Mouse (Mus musculus): ENCODE results near the gene Wfikkn1. TPM values are rescaled to one million over a fixed set of nuclear protein-coding genes. Genes with fewer than 3 reads are reported as not detected.

Gene Wfikkn1
- polyA plus RNA-seq (2014; fragmentation: Nextera tagmentation; extraction: Ambion mirVana): 0.27 and 0.53 TPM in 2 replicates

DNA sequence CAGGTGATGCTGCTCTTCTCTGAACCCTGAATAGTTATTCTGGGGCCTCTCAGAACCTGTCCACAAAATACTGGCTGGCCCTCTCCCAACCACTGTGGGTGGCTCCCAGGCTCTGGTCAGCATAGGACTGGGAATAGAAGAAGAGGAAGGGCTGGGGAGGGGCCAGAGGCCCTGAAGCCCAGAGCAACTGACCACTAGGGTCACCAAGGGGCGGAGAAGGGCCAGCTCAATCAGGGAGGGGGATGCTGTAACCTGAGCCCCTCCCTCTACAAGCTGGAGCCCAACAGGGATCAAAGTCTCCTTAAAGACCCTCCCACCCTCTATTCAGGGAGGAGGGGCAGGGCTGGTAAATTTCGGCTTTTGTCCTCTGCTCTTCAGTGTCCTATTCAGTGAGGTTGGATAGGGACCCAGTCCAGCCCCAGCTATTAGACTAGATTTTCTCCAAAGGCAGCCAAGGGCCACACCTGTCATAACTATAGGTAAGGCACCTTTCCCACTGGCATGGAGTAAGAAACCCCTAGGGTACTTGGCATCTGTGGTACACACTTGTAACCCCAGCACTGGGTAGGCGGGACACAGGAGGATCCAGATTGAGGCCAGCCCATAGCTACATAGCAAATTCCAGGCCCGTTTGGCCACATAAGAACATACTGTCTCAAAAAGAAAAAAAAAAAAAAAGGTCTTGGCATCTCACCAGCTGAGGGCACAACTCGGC is at the start of gene Wfikkn1:
TSS of gene Wfikkn1 (minus strand) at position 663 of the 715 bp plus-strand sequence.
- Histone ChIP-seq H3K27me3 (ENCODE audit: control insufficient read depth, insufficient read depth, low read length) (no peaks in the 10 kb centered on the region), H3K9me3 (ENCODE audit: control insufficient read depth, low read length) (no peaks in the 10 kb centered on the region), H3K4me3 (ENCODE audit: control insufficient read depth in 1 of 2, insufficient read depth in 1 of 2, low read depth in 1 of 2, low read length in 2 of 2) (no peak within 1 kb of the TSS), H3K4me1 (ENCODE audit: control insufficient read depth in 2 of 2, insufficient read depth in 2 of 2, low read length in 2 of 2) (peaks cover 14 to 17% of the 10 kb centered on the region in 2 experiments), H3K4me2 (ENCODE audit: low read length) (no peak within 1 kb of the TSS), H3K27ac (replicated peaks in 1 of 2; ENCODE audit: control insufficient read depth in 1 of 2, insufficient read depth in 1 of 2, low read depth in 2 of 2, low read length in 2 of 2) (no peak within 1 kb of the TSS), H3K9ac (ENCODE audit: low read length) (no peak within 1 kb of the TSS), H3K36me3 (ENCODE audit: control insufficient read depth, insufficient read depth, low read length) (peaks cover 41% of the 10 kb centered on the region)
- no peak for ATAC-seq (ENCODE audit: insufficient number of reproducible peaks, insufficient read depth, low FRiP score, low read depth)
- 58% methylated on average over 5 of the region's 5 CpGs for WGBS

GRCm38 (mm10) chr17:25925348-25925747 is 44.7 kb upstream of the Wfikkn1 start:
- H3K36me3 ChIP-seq (ENCODE audit: control insufficient read depth, insufficient read depth, low read length): peaks cover 51% of the 10 kb centered on the region
- no peak for ATAC-seq (ENCODE audit: insufficient number of reproducible peaks, insufficient read depth, low FRiP score, low read depth)
- no peak overlapping the region for H3K4me2 ChIP-seq (ENCODE audit: low read length)

GRCm38 (mm10) chr17:25922120-25922519 is 41.5 kb upstream of the Wfikkn1 start:
- WGBS: 61% methylated on average over 5 of the region's 5 CpGs
- Histone ChIP-seq H3K4me1 (ENCODE audit: control insufficient read depth in 2 of 2, insufficient read depth in 2 of 2, low read length in 2 of 2) (peaks cover 2 to 18% of the 10 kb centered on the region in 2 experiments; a peak in 2 of 4 replicates), H3K9ac (ENCODE audit: low read length) (no peak overlapping the region), H3K36me3 (ENCODE audit: control insufficient read depth, insufficient read depth, low read length) (peaks cover 30% of the 10 kb centered on the region), H3K9me3 (ENCODE audit: control insufficient read depth, low read length) (no peaks in the 10 kb centered on the region), H3K4me3 (ENCODE audit: control insufficient read depth in 1 of 2, insufficient read depth in 1 of 2, low read depth in 1 of 2, low read length in 2 of 2) (no peak overlapping the region), H3K27ac (replicated peaks in 1 of 2; ENCODE audit: control insufficient read depth in 1 of 2, insufficient read depth in 1 of 2, low read depth in 2 of 2, low read length in 2 of 2) (no peak overlapping the region), H3K27me3 (ENCODE audit: control insufficient read depth, insufficient read depth, low read length) (no peaks in the 10 kb centered on the region), H3K4me2 (ENCODE audit: low read length) (no peak overlapping the region)
- no peak for ATAC-seq (ENCODE audit: insufficient number of reproducible peaks, insufficient read depth, low FRiP score, low read depth)

More at GRCm38 (mm10) chr17:25925348-25925747, 44.7 kb upstream of the Wfikkn1 start:
- H3K9ac ChIP-seq (ENCODE audit: low read length): no peak overlapping the region
- 68% methylated on average over 2 of the region's 2 CpGs for WGBS
- no peak overlapping the region for H3K4me3 ChIP-seq (ENCODE audit: control insufficient read depth in 1 of 2, insufficient read depth in 1 of 2, low read depth in 1 of 2, low read length in 2 of 2)
- H3K27me3 ChIP-seq (ENCODE audit: control insufficient read depth, insufficient read depth, low read length): no peaks in the 10 kb centered on the region
- no peak overlapping the region for H3K27ac ChIP-seq (replicated peaks in 1 of 2; ENCODE audit: control insufficient read depth in 1 of 2, insufficient read depth in 1 of 2, low read depth in 2 of 2, low read length in 2 of 2)
- no peaks in the 10 kb centered on the region for H3K9me3 ChIP-seq (ENCODE audit: control insufficient read depth, low read length)
- no peaks in the 10 kb centered on the region for H3K4me1 ChIP-seq (ENCODE audit: control insufficient read depth in 2 of 2, insufficient read depth in 2 of 2, low read length in 2 of 2)

- peak; percentile 95 for ATAC-seq (ENCODE audit: insufficient number of reproducible peaks, insufficient read depth, low FRiP score, low read depth)
- Histone ChIP-seq H3K36me3 (ENCODE audit: control insufficient read depth, insufficient read depth, low read length) (peaks cover 14% of the 10 kb centered on the region; the same call in 1 of the 2 replicates), H3K4me2 (ENCODE audit: low read length) (peak overlapping the region; percentile 66), H3K4me3 (ENCODE audit: control insufficient read depth in 1 of 2, insufficient read depth in 1 of 2, low read depth in 1 of 2, low read length in 2 of 2) (peak overlapping the region; percentile 78 to 95), H3K27ac (replicated peaks in 1 of 2; ENCODE audit: control insufficient read depth in 1 of 2, insufficient read depth in 1 of 2, low read depth in 2 of 2, low read length in 2 of 2) (peak overlapping the region; percentile 92 to 97), H3K4me1 (ENCODE audit: control insufficient read depth in 2 of 2, insufficient read depth in 2 of 2, low read length in 2 of 2) (peaks cover 2 to 20% of the 10 kb centered on the region in 2 experiments; a peak in 2 of 4 replicates), H3K9ac (ENCODE audit: low read length) (peak overlapping the region; percentile 74), H3K27me3 (ENCODE audit: control insufficient read depth, insufficient read depth, low read length) (no peaks in the 10 kb centered on the region), H3K9me3 (ENCODE audit: control insufficient read depth, low read length) (no peaks in the 10 kb centered on the region)
- under 1% methylated on average over 40 of the region's 40 CpGs for WGBS
These were observed 39.4 kb upstream of the Wfikkn1 start for GRCm38 (mm10) chr17:25919786-25920642.

DNA sequence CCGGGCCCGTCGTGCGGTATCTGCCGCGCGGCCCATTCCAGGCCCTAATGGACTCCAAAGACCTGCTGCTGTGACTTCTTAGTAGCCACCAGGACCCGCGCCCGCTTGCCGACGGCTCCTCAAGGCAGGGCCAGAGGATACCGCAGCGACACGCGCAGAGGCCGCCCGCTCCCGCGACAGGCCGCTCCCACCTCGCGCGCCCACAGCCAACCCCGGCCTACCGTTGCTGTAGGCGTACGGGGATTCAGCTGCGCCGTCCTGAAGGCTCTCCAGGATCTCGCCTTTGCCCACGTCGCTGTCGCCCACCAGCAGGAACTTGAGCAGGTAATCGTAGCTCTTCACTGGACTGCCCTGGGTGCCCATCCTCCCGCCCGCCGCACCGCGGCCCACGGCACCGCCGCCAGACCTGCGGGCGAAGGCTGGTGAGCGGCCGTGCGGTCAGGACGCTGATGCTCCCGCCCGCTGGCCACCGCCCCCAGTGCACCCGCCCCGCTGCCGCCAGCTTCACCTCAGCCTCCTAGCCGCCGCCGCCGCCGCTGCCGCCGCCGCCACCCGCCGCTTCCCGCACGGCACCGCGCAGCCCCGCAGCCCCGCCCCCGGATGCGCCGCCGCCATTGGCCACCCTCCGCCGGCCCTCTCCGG is 38.6 kb upstream of the Wfikkn1 start, which contains the start of gene Rab40c:
TSS of gene Rab40c (minus strand) at position 584 of the 642 bp plus-strand sequence.
- H3K27ac ChIP-seq (replicated peaks in 1 of 2; ENCODE audit: control insufficient read depth in 1 of 2, insufficient read depth in 1 of 2, low read depth in 2 of 2, low read length in 2 of 2): peak within 1 kb of the TSS; percentile 92 to 97
- peak; percentile 1; the same call in 1 of the 2 replicates for ATAC-seq (ENCODE audit: insufficient number of reproducible peaks, insufficient read depth, low FRiP score, low read depth)
- under 1% methylated on average over 70 of the region's 78 CpGs for WGBS
- peak within 1 kb of the TSS; percentile 93 for H3K9ac ChIP-seq (ENCODE audit: low read length)
- peak within 1 kb of the TSS; percentile 78 to 95 for H3K4me3 ChIP-seq (ENCODE audit: control insufficient read depth in 1 of 2, insufficient read depth in 1 of 2, low read depth in 1 of 2, low read length in 2 of 2)
- H3K4me1 ChIP-seq (ENCODE audit: control insufficient read depth in 2 of 2, insufficient read depth in 2 of 2, low read length in 2 of 2): peaks cover 2 to 27% of the 10 kb centered on the region in 2 experiments; a peak in 2 of 4 replicates
- H3K4me2 ChIP-seq (ENCODE audit: low read length): peak within 1 kb of the TSS; percentile 91
- no peaks in the 10 kb centered on the region for H3K9me3 ChIP-seq (ENCODE audit: control insufficient read depth, low read length)
- no peaks in the 10 kb centered on the region for H3K27me3 ChIP-seq (ENCODE audit: control insufficient read depth, insufficient read depth, low read length)
- H3K36me3 ChIP-seq (ENCODE audit: control insufficient read depth, insufficient read depth, low read length): 0 out of 2 replicates have a peak, but pooled peaks cover 12% of the 10 kb centered on the region

DNA sequence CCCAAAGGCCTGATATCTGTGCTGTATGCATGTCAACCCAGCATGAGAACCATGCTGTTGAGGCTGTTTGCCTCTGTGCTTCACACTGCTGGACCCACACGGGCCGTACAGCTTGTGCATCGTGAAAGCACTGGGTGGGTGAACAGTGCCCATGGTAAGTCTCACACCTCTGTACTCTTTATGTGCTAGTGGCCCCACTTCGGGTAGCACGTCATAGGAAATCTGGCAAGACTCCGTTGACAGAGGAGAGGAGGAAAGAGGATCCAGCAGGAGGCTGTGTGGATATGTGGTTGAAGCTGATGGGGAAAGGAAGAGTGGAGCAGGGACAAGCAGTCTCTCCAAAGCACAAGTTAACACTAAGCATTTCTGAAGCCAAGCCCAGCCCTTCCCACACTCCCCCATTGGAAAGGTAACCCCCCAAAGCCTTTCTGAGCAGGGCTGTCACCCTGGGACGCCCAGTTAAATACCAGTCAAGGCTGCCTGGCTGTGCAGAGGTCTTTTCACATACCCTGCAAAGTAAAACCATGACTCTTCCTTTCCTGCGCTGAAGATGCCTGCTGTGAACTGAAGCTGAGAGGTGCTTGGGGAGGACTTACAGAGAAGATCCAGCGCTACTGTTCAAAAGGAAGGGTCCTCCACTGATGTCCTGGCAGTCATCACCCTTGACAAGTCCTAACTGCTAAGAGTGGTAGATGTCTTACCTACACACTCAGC is 37.5 kb upstream of the Wfikkn1 start:
- peaks cover 8 to 38% of the 10 kb centered on the region in 2 experiments for H3K4me1 ChIP-seq (ENCODE audit: control insufficient read depth in 2 of 2, insufficient read depth in 2 of 2, low read length in 2 of 2)
- WGBS: 73% methylated on average over 9 of the region's 9 CpGs
- no peaks in the 10 kb centered on the region for H3K9me3 ChIP-seq (ENCODE audit: control insufficient read depth, low read length)
- H3K36me3 ChIP-seq (ENCODE audit: control insufficient read depth, insufficient read depth, low read length): 0 out of 2 replicates have a peak, but pooled peaks cover 12% of the 10 kb centered on the region
- H3K27me3 ChIP-seq (ENCODE audit: control insufficient read depth, insufficient read depth, low read length): no peaks in the 10 kb centered on the region
- H3K9ac ChIP-seq (ENCODE audit: low read length): peak overlapping the region; percentile 93
- H3K4me2 ChIP-seq (ENCODE audit: low read length): peak overlapping the region; percentile 91
- no peak overlapping the region for H3K27ac ChIP-seq (replicated peaks in 1 of 2; ENCODE audit: control insufficient read depth in 1 of 2, insufficient read depth in 1 of 2, low read depth in 2 of 2, low read length in 2 of 2)
- no peak for ATAC-seq (ENCODE audit: insufficient number of reproducible peaks, insufficient read depth, low FRiP score, low read depth)
- H3K4me3 ChIP-seq (ENCODE audit: control insufficient read depth in 1 of 2, insufficient read depth in 1 of 2, low read depth in 1 of 2, low read length in 2 of 2): peak overlapping the region; percentile 78 to 95; a peak in 3 of 4 replicates

All from heart, embryonic 14.5 days (tissue).